Mouse (Mus musculus): ENCODE data around the gene Tent4a. TPM values are rescaled to one million over a fixed set of nuclear protein-coding genes. Genes with fewer than 3 reads are reported as not detected.

The Tent4a gene
- polyA plus RNA-seq, 1 experiment from 2014 or later: 5.8 TPM

DNA sequence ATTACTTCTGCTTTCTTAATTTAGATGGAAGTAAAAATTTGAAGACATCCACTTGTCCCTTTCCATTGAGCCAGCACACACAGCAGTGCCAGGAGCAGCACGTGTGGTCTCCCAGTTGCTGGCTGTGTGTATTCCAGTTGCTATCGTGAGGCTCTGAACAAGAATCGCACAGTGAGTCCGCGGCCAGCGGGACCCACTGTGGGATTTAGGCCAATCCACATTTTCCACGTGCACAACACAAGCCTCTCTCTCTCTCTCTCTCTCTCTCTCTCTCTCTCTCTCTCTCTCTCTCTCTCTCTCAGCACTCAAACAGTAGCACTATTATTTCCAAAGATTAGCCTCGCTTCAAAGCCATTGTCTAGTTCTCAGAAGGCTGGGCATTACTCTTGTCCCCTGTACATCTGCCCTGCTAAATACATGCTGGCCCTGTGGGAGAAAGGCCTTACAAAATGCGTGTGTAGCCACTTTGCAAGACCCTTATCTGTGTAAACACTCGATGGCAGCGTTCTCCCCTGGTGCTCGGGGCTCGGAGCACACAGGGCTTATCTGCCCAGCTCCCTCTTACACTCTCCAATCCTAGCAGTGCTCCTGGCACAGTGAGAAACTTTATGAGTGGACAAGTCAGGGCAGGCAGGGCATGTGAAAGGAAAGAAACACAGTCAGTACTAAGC lies 25.0 kb upstream of the Tent4a start:
- Histone ChIP-seq H3K27ac (peak overlapping the region; percentile 71), H3K4me1 (replicated peaks) (peaks cover 22% of the 10 kb centered on the region), H3K27me3 (no peaks in the 10 kb centered on the region), H3K9ac (replicated peaks) (no peak overlapping the region), H3K4me2 (replicated peaks) (peak overlapping the region; percentile 22; the same call in 1 of the 2 replicates), H3K4me3 (replicated peaks) (no peak overlapping the region), H3K36me3 (no peaks in the 10 kb centered on the region), H3K9me3 (no peaks in the 10 kb centered on the region)
- ATAC-seq: peak; percentile 85
- WGBS: 12% methylated on average over 13 of the region's 13 CpGs

DNA sequence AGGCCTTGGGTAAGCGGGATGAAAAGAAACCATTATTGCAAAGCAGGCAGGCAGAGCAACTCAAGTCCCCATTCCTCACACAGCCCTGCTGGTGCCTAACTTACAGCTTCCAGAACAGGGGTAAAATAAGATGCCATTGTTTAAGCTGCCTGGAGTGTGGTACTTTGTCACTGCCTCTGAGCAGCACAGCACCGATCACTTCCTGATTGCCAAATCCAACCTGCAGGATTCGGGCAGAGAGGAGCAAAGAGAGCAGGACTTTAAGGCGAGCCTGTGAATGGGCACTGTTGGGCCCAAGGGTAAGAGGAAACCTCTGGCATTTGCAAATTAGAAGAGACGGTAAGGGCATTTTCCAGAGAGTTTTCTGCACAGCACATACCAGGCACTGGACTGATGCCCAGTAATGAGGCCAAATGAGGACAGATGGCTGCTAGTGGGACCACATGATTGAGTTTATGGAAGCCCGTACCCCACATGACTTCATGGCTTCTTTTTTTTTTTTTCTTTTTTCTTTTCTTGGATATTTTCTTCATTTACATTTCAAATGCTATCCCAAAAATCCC lies 23.8 kb upstream of the Tent4a start:
- Histone ChIP-seq H3K9ac (replicated peaks) (no peak overlapping the region), H3K36me3 (no peaks in the 10 kb centered on the region), H3K9me3 (no peaks in the 10 kb centered on the region), H3K27me3 (no peaks in the 10 kb centered on the region), H3K4me3 (replicated peaks) (no peak overlapping the region), H3K4me2 (replicated peaks) (no peak overlapping the region), H3K4me1 (replicated peaks) (peaks cover 22% of the 10 kb centered on the region), H3K27ac (0 out of 2 replicates have a peak overlapping the region, but pooled peaks have one; percentile 5)
- ATAC-seq: no peak
- 70% methylated on average over 6 of the region's 6 CpGs for WGBS

DNA sequence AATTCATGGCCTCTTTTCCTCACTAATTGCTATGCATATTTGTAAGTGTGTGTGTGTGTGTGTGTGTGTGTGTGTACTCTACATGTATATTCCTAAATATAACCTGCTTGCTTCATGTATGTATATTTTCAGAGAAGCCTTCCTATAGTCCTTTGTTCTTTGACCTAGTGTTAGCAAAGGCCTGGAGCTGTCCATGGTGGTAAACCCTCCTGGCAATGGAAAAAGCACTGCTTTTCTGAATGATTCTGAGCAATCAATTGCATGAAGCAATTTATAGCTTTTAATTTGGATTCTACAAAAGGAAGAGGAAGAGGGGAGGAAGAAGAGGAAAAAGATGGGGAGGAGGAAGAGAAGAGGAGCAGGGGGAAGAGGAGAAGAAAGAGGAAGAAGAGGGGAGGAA lies 22.3 kb upstream of the Tent4a start:
- no peaks in the 10 kb centered on the region for H3K9me3 ChIP-seq
- no peak overlapping the region for H3K4me3 ChIP-seq (replicated peaks)
- ATAC-seq: no peak
- H3K9ac ChIP-seq (replicated peaks): no peak overlapping the region
- no peaks in the 10 kb centered on the region for H3K36me3 ChIP-seq
- H3K4me2 ChIP-seq (replicated peaks): no peak overlapping the region
- no peaks in the 10 kb centered on the region for H3K27me3 ChIP-seq
- H3K27ac ChIP-seq: no peak overlapping the region
- H3K4me1 ChIP-seq (replicated peaks): peaks cover 22% of the 10 kb centered on the region

DNA sequence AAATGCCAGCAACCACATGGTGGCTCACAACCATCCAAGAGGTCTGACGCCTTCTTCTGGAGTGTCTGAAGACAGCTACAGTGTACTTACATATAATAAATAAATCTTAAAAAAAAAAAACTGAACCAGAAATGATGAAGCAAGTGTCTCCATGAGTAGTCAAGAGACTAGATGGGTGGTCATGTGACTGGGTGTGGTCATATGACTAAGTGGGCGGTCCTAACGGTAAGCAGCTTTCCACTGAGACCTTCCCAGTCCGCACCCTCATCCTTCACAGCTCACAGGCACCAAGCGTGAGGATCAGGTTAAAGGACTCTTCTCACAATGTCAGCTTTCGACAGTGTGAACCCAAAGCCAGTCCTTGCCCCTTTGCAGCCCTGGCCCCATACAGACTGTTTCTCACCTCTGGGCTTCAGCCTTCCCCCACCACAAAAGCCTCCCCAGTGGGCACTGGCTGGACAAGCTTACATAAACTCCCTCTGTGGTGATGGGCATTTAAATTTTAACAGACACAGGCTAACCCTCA lies 21.6 kb upstream of the Tent4a start:
- no peak overlapping the region for H3K4me3 ChIP-seq (replicated peaks)
- H3K36me3 ChIP-seq: no peaks in the 10 kb centered on the region
- no peak overlapping the region for H3K9ac ChIP-seq (replicated peaks)
- WGBS: 86% methylated on average over 6 of the region's 6 CpGs
- H3K4me2 ChIP-seq (replicated peaks): no peak overlapping the region
- no peak for ATAC-seq
- no peak overlapping the region for H3K27ac ChIP-seq
- H3K4me1 ChIP-seq (replicated peaks): peaks cover 22% of the 10 kb centered on the region
- H3K9me3 ChIP-seq: no peaks in the 10 kb centered on the region
- H3K27me3 ChIP-seq: no peaks in the 10 kb centered on the region

DNA sequence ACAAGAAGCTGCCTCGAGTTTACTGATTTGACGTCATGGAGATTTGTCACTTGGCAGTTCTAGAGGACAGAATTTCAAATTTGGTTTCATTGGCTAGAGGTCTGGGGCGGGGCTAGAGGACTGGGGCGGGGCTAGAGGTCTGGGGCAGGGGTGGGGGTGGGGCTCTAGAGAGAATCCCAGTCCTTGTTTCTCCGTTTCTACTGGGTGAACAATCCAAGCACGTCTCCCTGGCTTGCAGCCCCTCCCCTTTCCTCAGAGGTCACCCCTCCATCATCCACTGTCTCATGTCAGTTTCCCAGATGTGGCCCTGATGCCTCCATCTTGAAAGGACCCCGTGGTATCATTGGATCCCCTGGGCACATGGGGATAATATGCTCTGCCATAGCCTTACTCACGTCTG lies 20.6 kb upstream of the Tent4a start:
- no peaks in the 10 kb centered on the region for H3K9me3 ChIP-seq
- no peak overlapping the region for H3K9ac ChIP-seq (replicated peaks)
- no peak for ATAC-seq
- no peak overlapping the region for H3K4me2 ChIP-seq (replicated peaks)
- no peaks in the 10 kb centered on the region for H3K36me3 ChIP-seq
- no peak overlapping the region for H3K27ac ChIP-seq
- 31% methylated on average over 8 of the region's 8 CpGs for WGBS
- H3K4me1 ChIP-seq (replicated peaks): peaks cover 18% of the 10 kb centered on the region
- H3K4me3 ChIP-seq (replicated peaks): no peak overlapping the region
- no peaks in the 10 kb centered on the region for H3K27me3 ChIP-seq

DNA sequence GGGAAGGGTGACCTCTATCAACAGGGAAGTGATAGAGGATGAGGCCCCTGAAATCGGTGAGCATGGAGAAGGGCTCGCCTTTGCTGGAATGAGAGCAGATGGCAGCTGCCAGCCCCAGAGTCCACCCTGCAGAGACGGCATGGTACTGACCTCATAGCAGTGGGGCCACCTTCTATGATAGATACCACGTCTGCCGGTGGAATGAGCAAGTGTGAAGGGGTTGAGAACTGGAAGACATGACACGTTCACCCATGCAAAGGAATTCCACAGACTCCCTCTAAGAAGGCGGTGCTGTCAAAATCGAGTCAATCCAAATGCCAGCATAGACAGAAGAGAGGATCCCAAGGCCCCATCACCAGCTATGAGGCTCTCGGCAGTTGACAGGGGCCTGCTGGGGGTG lies 19.8 kb upstream of the Tent4a start:
- Histone ChIP-seq H3K9me3 (no peaks in the 10 kb centered on the region), H3K4me2 (replicated peaks) (no peak overlapping the region), H3K27ac (no peak overlapping the region), H3K27me3 (no peaks in the 10 kb centered on the region), H3K4me3 (replicated peaks) (no peak overlapping the region), H3K36me3 (no peaks in the 10 kb centered on the region), H3K4me1 (replicated peaks) (peaks cover 10% of the 10 kb centered on the region), H3K9ac (replicated peaks) (no peak overlapping the region)
- 86% methylated on average over 9 of the region's 9 CpGs for WGBS
- ATAC-seq: no peak

DNA sequence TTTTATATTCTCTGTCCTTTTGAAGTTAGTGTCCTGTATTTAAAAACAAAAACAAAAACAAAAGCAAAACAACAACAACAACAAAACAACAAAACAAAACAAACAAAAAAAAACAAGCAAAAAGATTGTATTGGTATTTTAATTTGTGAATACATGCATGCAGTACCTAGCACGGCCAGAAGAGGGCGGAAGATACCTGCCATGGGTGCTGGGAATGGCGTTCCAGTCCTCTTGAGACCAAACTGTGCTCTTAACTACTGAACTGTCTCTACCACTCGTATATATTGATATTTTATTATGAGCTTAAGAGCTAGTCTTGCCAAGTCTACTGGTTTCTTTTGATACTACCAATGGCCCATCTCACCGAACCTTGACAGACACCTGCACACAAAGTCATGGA lies 18.6 kb upstream of the Tent4a start:
- Histone ChIP-seq H3K9me3 (no peaks in the 10 kb centered on the region), H3K4me3 (replicated peaks) (no peak overlapping the region), H3K27ac (no peak overlapping the region), H3K9ac (replicated peaks) (no peak overlapping the region), H3K4me2 (replicated peaks) (no peak overlapping the region), H3K4me1 (replicated peaks) (peaks cover under 1% of the 10 kb centered on the region; the same call in 1 of the 2 replicates), H3K27me3 (no peaks in the 10 kb centered on the region), H3K36me3 (no peaks in the 10 kb centered on the region)
- 21% methylated on average over 5 of the region's 5 CpGs for WGBS
- no peak for ATAC-seq

DNA sequence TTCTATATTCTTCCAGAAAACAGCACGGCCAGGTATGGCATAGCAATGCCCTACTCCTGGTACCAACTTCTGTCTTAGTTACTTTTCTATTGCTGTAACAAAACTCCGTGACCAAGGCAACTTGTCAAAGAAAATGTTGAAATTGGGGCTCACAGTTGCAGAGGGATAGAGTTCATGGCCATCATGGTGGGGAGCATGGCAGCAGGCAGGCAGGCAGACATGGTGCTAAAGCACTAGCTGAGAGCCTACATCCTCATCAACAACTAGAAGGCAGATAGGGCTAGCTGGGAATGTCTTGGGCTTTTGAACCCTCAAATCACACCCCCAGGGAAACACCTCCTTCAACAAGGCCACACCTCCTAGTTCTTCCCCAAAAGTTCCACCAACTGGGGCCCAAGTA lies 16.4 kb upstream of the Tent4a start:
- H3K9me3 ChIP-seq: no peaks in the 10 kb centered on the region
- no peaks in the 10 kb centered on the region for H3K36me3 ChIP-seq
- no peak for ATAC-seq
- WGBS: 85% methylated on average over 2 of the region's 2 CpGs
- no peaks in the 10 kb centered on the region for H3K27me3 ChIP-seq
- no peak overlapping the region for H3K27ac ChIP-seq
- no peak overlapping the region for H3K4me3 ChIP-seq (replicated peaks)
- H3K4me1 ChIP-seq (replicated peaks): no peaks in the 10 kb centered on the region
- H3K4me2 ChIP-seq (replicated peaks): no peak overlapping the region
- no peak overlapping the region for H3K9ac ChIP-seq (replicated peaks)

DNA sequence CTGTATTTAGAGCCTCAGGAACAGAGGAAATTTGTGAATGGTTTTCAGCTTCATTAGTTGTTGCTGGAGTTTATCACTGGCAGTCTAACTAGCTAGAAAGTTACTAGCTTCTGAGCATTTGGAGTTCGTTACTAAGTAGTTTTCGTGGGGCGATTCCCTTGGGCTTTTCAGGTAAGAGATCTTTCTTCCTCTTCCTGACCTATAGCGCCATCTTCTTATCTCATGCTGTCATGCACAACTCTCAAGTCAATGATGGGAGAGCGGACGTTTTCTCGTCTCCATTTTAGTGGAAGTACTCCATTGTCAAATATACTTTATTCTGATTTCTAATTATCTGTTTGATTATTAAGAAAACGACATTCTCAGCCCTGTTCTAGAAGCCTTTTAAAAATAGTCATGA lies 15.6 kb upstream of the Tent4a start:
- Histone ChIP-seq H3K36me3 (no peaks in the 10 kb centered on the region), H3K9me3 (no peaks in the 10 kb centered on the region), H3K4me3 (replicated peaks) (no peak overlapping the region), H3K9ac (replicated peaks) (no peak overlapping the region), H3K27me3 (no peaks in the 10 kb centered on the region), H3K4me2 (replicated peaks) (no peak overlapping the region), H3K27ac (no peak overlapping the region), H3K4me1 (replicated peaks) (no peaks in the 10 kb centered on the region)
- whole genome bisulfite sequencing: 57% methylated on average over 8 of the region's 8 CpGs
- ATAC-seq: no peak

DNA sequence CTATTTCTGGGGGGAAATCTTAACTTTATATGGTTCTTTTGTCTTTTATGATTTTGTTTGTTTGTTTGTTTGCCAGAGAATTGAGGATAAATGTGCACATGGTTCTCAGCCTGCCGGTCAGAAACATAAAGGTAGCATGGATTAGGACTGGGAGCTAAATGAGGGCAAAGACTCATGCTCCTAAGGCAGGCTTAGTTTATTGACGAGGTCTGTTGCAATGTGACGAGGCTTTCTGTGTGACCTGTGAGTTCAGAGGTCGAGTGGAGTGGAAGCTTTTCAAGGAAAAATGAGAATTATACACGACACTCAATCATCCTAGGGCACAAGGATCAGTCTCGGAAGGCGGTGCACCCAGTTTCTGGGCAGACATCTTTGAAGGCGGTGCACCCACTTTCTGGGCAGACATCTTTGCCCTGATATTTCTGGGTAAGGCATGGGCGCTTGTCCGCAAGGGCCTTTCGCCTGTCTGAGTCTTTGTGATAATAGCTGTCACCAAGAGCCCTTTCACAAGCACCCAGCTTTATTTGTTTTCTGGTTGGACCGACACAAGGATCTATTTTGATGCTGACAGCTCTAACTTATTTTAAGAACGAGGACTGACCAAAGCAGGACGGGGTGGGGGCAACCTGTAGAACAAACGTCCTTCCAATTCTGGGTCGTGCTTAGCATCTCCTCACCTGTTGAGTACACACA lies 13.2 kb upstream of the Tent4a start:
- Histone ChIP-seq H3K36me3 (no peaks in the 10 kb centered on the region), H3K4me1 (replicated peaks) (peaks cover 16% of the 10 kb centered on the region), H3K4me3 (replicated peaks) (no peak overlapping the region), H3K9me3 (no peaks in the 10 kb centered on the region), H3K27ac (no peak overlapping the region), H3K4me2 (replicated peaks) (no peak overlapping the region), H3K9ac (replicated peaks) (no peak overlapping the region), H3K27me3 (0 out of 2 replicates have a peak, but pooled peaks cover 5% of the 10 kb centered on the region)
- 69% methylated on average over 16 of the region's 16 CpGs for WGBS
- no peak for ATAC-seq

DNA sequence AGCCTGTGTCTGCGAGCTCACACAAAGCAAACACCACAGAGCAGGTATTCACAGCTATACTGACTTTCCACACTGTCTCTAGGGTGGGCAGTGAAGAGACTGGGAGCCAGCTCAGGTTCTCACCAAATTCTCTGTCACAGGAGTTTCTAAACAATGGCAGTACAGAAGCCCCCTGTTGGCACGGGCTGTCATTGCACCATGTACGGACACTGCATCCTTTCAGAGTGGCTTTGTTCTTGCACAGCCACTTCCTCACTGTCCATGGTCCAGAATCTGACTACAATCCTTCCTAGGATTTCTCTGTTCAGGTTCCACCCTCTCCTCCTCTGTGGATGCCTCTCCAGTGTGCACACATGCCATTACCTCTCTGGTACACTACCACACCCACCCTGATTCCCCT lies 10.6 kb upstream of the Tent4a start:
- H3K27me3 ChIP-seq: 0 out of 2 replicates have a peak, but pooled peaks cover 8% of the 10 kb centered on the region
- H3K36me3 ChIP-seq: no peaks in the 10 kb centered on the region
- no peaks in the 10 kb centered on the region for H3K9me3 ChIP-seq
- H3K4me2 ChIP-seq (replicated peaks): no peak overlapping the region
- H3K27ac ChIP-seq: no peak overlapping the region
- no peak overlapping the region for H3K4me3 ChIP-seq (replicated peaks)
- no peak overlapping the region for H3K9ac ChIP-seq (replicated peaks)
- peaks cover 27% of the 10 kb centered on the region for H3K4me1 ChIP-seq (replicated peaks)
- ATAC-seq: 0 out of 2 replicates have a peak, but pooled peaks have one; percentile 29
- WGBS: 27% methylated on average over 3 of the region's 3 CpGs

DNA sequence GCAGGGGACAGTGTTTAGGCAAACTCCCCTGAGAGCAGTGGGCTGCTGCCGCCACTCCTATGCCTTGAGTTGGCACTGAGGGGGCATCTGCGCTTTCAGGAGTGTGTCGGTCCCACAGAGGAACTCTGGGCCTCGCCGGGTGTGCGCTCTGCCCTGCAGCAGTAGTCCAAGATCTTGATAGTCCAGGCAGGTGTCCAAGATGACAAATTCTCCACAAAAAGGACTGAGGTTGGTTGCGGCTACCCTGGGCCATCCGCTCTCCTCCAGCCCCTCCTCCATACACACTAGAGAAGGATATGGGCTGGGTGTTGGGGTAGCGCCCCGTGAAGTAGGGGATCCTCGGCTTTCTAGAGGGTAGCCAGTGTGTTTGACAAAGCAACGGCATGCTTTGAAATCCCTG lies 9.2 kb upstream of the Tent4a start:
- H3K27ac ChIP-seq: no peak overlapping the region
- peak overlapping the region; percentile 30; the same call in 1 of the 2 replicates for H3K4me2 ChIP-seq (replicated peaks)
- H3K4me3 ChIP-seq (replicated peaks): no peak overlapping the region
- peaks cover 42% of the 10 kb centered on the region for H3K4me1 ChIP-seq (replicated peaks)
- 0 out of 2 replicates have a peak, but pooled peaks cover 8% of the 10 kb centered on the region for H3K27me3 ChIP-seq
- H3K9ac ChIP-seq (replicated peaks): no peak overlapping the region
- WGBS: 50% methylated on average over 12 of the region's 12 CpGs
- ATAC-seq: peak; percentile 5; the same call in 1 of the 2 replicates
- H3K36me3 ChIP-seq: no peaks in the 10 kb centered on the region
- H3K9me3 ChIP-seq: no peaks in the 10 kb centered on the region

All from midbrain, embryonic 13.5 days (tissue).